ENCODE assay signal across 7 mouse cellular contexts in the genomic region with DNA sequence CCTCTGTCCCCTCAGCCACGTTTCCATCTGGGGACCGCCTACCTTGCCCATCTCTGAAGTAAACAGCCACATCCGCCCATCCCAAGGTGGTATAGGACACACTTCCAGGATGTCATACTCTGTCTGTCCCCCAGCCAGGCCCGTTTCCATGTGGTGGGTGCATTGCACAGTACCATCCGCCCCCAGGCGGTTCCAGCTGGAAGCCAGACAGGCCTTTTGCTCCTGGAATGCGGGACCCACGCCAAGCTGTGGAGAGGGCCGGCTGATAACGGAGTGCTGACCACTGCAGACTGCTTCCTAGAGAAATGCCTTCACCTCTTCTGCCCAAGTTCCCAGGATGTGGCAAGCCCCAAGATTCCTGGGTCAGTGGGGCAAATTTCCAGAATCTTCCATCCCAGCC.
DNase-seq lines count a peak whose midpoint lies in the region; ATAC-seq and TF ChIP-seq lines count a peak whose summit lies in the region.

No protein-coding gene starts in this region.

- H3K36me3 ChIP-seq in heart, adult 2 months (ENCODE audit: control insufficient read depth, insufficient read depth, low read length), result no peaks in the 10 kb centered on the region
- no peaks in the 10 kb centered on the region for H3K36me3 ChIP-seq in kidney, embryonic 15.5 days

- ATAC-seq in kidney, embryonic 15.5 days (replicated peaks; ENCODE audit: low FRiP score), result peak; percentile 79
- ATAC-seq in granulocyte monocyte progenitor cell, adult 5-6 weeks (replicated peaks; ENCODE audit: poor library complexity, severe bottlenecking), result no peak

- peak overlapping the region; percentile 31 for H3K27ac ChIP-seq in heart, adult 2 months
- peak overlapping the region; percentile 63 for H3K27ac ChIP-seq in kidney, embryonic 15.5 days

- peak; percentile 69 for TF ChIP-seq EP300 in heart, adult 2 months (IDR thresholded peaks at IDR 0.05; ENCODE audit: insufficient read depth, low read depth, low read length)

- peak; percentile 97 for DNase-seq in Muller cell, postnatal 12 days (ENCODE audit: inconsistent ontology term)
- peak; percentile 87 to 93 for DNase-seq in adrenal gland, adult (ENCODE audit: inconsistent age in 2 of 2, low spot score in 1 of 2)
- DNase-seq in heart, adult 2 months, result peak; percentile 86 to 90
- DNase-seq in lung, postnatal 14 days, result peak; percentile 92
- no peak for DNase-seq in layer of hippocampus, postnatal 36 days

- peak; percentile 73 for TF ChIP-seq CTCF in heart, adult 2 months (IDR thresholded peaks at IDR 0.05)

- no peaks in the 10 kb centered on the region for H3K9me3 ChIP-seq in kidney, embryonic 15.5 days (replicated peaks)

- no peak for TF ChIP-seq POLR2A in heart, adult 2 months (IDR thresholded peaks at IDR 0.05; ENCODE audit: insufficient read depth, low read depth, low read length)

- peaks cover 18% of the 10 kb centered on the region for H3K4me1 ChIP-seq in heart, adult 2 months (ENCODE audit: control insufficient read depth, insufficient read depth, low read length)
- H3K4me1 ChIP-seq in kidney, embryonic 15.5 days, result peaks cover 37% of the 10 kb centered on the region

- no peaks in the 10 kb centered on the region for H3K79me2 ChIP-seq in heart, adult 2 months (replicated peaks; ENCODE audit: control insufficient read depth, insufficient read depth, low read length)

- intact Hi-C loops in heart, adult 2 months (cut with DNase I), result no loop called here

- 4% methylated on average over 10 of the region's 10 CpGs for WGBS in heart, adult 2 months
- 37% methylated on average over 10 of the region's 10 CpGs for WGBS in kidney, embryonic 15.5 days

- H3K9ac ChIP-seq in heart, adult 2 months (ENCODE audit: low read depth, low read length), result no peak overlapping the region
- H3K9ac ChIP-seq in kidney, embryonic 15.5 days, result no peak overlapping the region

- H3K27me3 ChIP-seq in heart, adult 2 months (ENCODE audit: control insufficient read depth, insufficient read depth, low read length), result no peaks in the 10 kb centered on the region
- no peaks in the 10 kb centered on the region for H3K27me3 ChIP-seq in kidney, embryonic 15.5 days

- no peak overlapping the region for H3K4me3 ChIP-seq in heart, adult 2 months
- H3K4me3 ChIP-seq in kidney, embryonic 15.5 days (replicated peaks), result no peak overlapping the region

- H3K4me2 ChIP-seq in kidney, embryonic 15.5 days, result no peak overlapping the region

Comparison
In these comparisons a context has a peak if more than half of its experiments do, and no peak if none do; other contexts are left out.
1. DNase-seq: peak in Muller cell, postnatal 12 days (single experiment), adrenal gland, adult (2 of 2), heart, adult 2 months (2 of 2) and lung, postnatal 14 days (single experiment); none in layer of hippocampus, postnatal 36 days (0 of 2).